Mouse (Mus musculus): ENCODE results near the gene Cdh24. TPM values are rescaled to one million over a fixed set of nuclear protein-coding genes. Genes with fewer than 3 reads are reported as not detected.

Cdh24 gene
- 11.8 and 12.9 TPM in 2 replicates for polyA plus RNA-seq (2016; fragmentation: Nextera tagmentation; extraction: Ambion mirVana)

- no peaks in the 10 kb centered on the region for H3K9me3 ChIP-seq
- peak within 1 kb of the TSS; percentile 90 for H3K9ac ChIP-seq (replicated peaks)
- peak within 1 kb of the TSS; percentile 95 for H3K4me2 ChIP-seq
- peak within 1 kb of the TSS; percentile 81 for H3K4me3 ChIP-seq (replicated peaks)
- under 1% methylated on average over 50 of the region's 52 CpGs for WGBS
- peak within 1 kb of the TSS; percentile 90 for H3K27ac ChIP-seq
- peak; percentile 92 for ATAC-seq (ENCODE audit: insufficient number of reproducible peaks, insufficient read depth, low FRiP score, low TSS enrichment, low read depth)
- peaks cover 73% of the 10 kb centered on the region for H3K36me3 ChIP-seq
- H3K4me1 ChIP-seq (replicated peaks): peaks cover 18% of the 10 kb centered on the region
- no peaks in the 10 kb centered on the region for H3K27me3 ChIP-seq
Observed at GRCm38 (mm10) chr14:54641305-54641969, at the start of gene Cdh24. Gene Cdh24, minus strand, starts transcription at chr14:54641364.

DNA sequence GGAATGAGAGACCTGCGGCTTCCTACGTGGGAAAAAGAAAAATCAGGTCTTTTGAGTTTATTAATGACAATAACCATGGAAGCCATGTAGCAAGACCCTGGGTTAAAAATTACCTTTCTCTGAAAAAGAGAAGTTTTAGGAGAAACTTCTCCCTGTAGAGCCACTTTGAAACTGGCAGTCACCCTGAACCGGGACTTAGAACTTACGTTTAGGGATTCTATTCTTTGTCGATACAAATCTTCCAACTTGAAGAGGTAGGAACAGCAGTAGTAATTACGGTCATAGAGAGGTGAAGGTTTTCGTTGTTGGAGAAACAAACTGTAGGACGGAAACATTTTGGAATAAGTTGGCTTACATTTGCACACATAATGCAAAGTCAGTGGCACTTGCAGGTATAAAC is 46.1 kb upstream of the Cdh24 start:
- Histone ChIP-seq H3K4me2 (peak overlapping the region; percentile 67), H3K27me3 (no peaks in the 10 kb centered on the region), H3K9me3 (no peaks in the 10 kb centered on the region), H3K4me3 (replicated peaks) (peak overlapping the region; percentile 80), H3K4me1 (replicated peaks) (peaks cover 21% of the 10 kb centered on the region), H3K9ac (replicated peaks) (peak overlapping the region; percentile 95), H3K36me3 (peaks cover 40% of the 10 kb centered on the region), H3K27ac (peak overlapping the region; percentile 95; the same call in 1 of the 2 replicates)
- WGBS: 5% methylated on average over 8 of the region's 8 CpGs
- no peak for ATAC-seq (ENCODE audit: insufficient number of reproducible peaks, insufficient read depth, low FRiP score, low TSS enrichment, low read depth)

- Histone ChIP-seq H3K4me1 (replicated peaks) (peaks cover 21% of the 10 kb centered on the region), H3K4me2 (peak within 1 kb of the TSS; percentile 86), H3K9ac (replicated peaks) (peak within 1 kb of the TSS; percentile 95), H3K4me3 (replicated peaks) (peak within 1 kb of the TSS; percentile 80), H3K27me3 (no peaks in the 10 kb centered on the region), H3K36me3 (peaks cover 46% of the 10 kb centered on the region), H3K27ac (peak within 1 kb of the TSS; percentile 95), H3K9me3 (no peaks in the 10 kb centered on the region)
- peak; percentile 97 for ATAC-seq (ENCODE audit: insufficient number of reproducible peaks, insufficient read depth, low FRiP score, low TSS enrichment, low read depth)
- under 1% methylated on average over 44 of the region's 44 CpGs for WGBS
Observed at GRCm38 (mm10) chr14:54686522-54687143, 45.5 kb upstream of the Cdh24 start, which contains the start of gene Acin1. Gene Acin1, minus strand, starts transcription at chr14:54686931.

GRCm38 (mm10) chr14:54686063-54686521 is 44.9 kb upstream of the Cdh24 start, which contains the start of gene 1700123O20Rik:
Gene 1700123O20Rik, plus strand, starts transcription at chr14:54686216.
- under 1% methylated on average over 41 of the region's 41 CpGs for WGBS
- Histone ChIP-seq H3K27ac (peak within 1 kb of the TSS; percentile 95), H3K9ac (replicated peaks) (peak within 1 kb of the TSS; percentile 95), H3K36me3 (peaks cover 49% of the 10 kb centered on the region), H3K4me3 (replicated peaks) (peak within 1 kb of the TSS; percentile 80), H3K4me2 (peak within 1 kb of the TSS; percentile 86), H3K4me1 (replicated peaks) (peaks cover 21% of the 10 kb centered on the region), H3K9me3 (no peaks in the 10 kb centered on the region), H3K27me3 (no peaks in the 10 kb centered on the region)
- ATAC-seq (ENCODE audit: insufficient number of reproducible peaks, insufficient read depth, low FRiP score, low TSS enrichment, low read depth): peak; percentile 64

GRCm38 (mm10) chr14:54685471-54685870 is 44.3 kb upstream of the Cdh24 start:
- Histone ChIP-seq H3K4me2 (peak overlapping the region; percentile 86), H3K27me3 (no peaks in the 10 kb centered on the region), H3K4me3 (replicated peaks) (peak overlapping the region; percentile 80), H3K9ac (replicated peaks) (peak overlapping the region; percentile 95), H3K4me1 (replicated peaks) (peaks cover 21% of the 10 kb centered on the region), H3K27ac (peak overlapping the region; percentile 35; the same call in 1 of the 2 replicates), H3K36me3 (peaks cover 47% of the 10 kb centered on the region), H3K9me3 (no peaks in the 10 kb centered on the region)
- WGBS: 8% methylated on average over 8 of the region's 8 CpGs
- no peak for ATAC-seq (ENCODE audit: insufficient number of reproducible peaks, insufficient read depth, low FRiP score, low TSS enrichment, low read depth)

DNA sequence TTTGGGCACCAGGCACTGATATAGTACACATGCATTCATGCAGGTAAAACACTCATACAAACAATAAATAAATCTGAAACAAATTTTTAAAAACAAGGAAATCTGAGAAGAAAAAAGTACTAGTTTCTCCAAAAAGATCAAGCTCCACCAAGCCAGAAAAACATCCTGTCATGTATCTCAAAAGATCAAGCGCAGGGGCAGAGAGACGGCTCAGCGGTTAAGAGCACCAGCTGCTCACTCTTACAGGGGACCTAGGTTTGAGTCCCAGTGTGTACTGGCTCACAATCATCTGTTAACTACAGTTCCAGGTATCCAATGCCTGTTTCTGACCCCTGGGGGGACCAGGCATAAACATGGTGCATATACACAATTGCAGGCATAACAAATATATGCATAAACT is 41.2 kb upstream of the Cdh24 start:
- Histone ChIP-seq H3K9ac (replicated peaks) (no peak overlapping the region), H3K9me3 (no peaks in the 10 kb centered on the region), H3K4me1 (replicated peaks) (peaks cover 9% of the 10 kb centered on the region), H3K36me3 (peaks cover 61% of the 10 kb centered on the region), H3K27me3 (no peaks in the 10 kb centered on the region), H3K4me2 (no peak overlapping the region), H3K27ac (no peak overlapping the region), H3K4me3 (replicated peaks) (no peak overlapping the region)
- 94% methylated on average over 3 of the region's 3 CpGs for WGBS
- no peak for ATAC-seq (ENCODE audit: insufficient number of reproducible peaks, insufficient read depth, low FRiP score, low TSS enrichment, low read depth)

- Histone ChIP-seq H3K36me3 (peaks cover 91% of the 10 kb centered on the region), H3K4me1 (replicated peaks) (no peaks in the 10 kb centered on the region), H3K4me2 (no peak overlapping the region), H3K27me3 (no peaks in the 10 kb centered on the region), H3K27ac (no peak overlapping the region), H3K9me3 (no peaks in the 10 kb centered on the region), H3K9ac (replicated peaks) (no peak overlapping the region), H3K4me3 (replicated peaks) (no peak overlapping the region)
- no peak for ATAC-seq (ENCODE audit: insufficient number of reproducible peaks, insufficient read depth, low FRiP score, low TSS enrichment, low read depth)
- 91% methylated on average over 16 of the region's 16 CpGs for WGBS
Observed at GRCm38 (mm10) chr14:54678657-54679304, 37.6 kb upstream of the Cdh24 start.

DNA sequence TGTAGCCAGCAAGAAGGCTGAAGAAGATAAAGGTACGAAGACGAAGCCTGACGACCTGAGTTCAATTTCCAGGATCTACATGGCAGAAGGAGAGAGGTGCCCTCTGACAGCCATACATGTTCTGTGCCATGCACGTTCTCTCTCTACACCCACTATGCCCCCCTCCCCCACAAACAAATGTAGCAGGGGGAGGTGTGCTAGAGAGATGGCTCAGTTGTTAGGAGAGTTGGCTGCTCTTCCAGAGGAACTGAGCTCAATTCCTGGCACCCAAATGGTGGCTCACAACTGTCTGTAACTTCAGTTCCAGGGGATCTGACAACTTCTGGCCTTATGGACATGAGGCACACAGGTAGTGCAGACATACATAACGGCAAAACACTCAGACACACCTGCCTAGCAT is 35.1 kb upstream of the Cdh24 start:
- 89% methylated on average over 5 of the region's 5 CpGs for WGBS
- no peaks in the 10 kb centered on the region for H3K9me3 ChIP-seq
- no peak overlapping the region for H3K27ac ChIP-seq
- no peaks in the 10 kb centered on the region for H3K4me1 ChIP-seq (replicated peaks)
- H3K4me3 ChIP-seq (replicated peaks): no peak overlapping the region
- peaks cover 90% of the 10 kb centered on the region for H3K36me3 ChIP-seq
- H3K27me3 ChIP-seq: no peaks in the 10 kb centered on the region
- no peak overlapping the region for H3K9ac ChIP-seq (replicated peaks)
- no peak overlapping the region for H3K4me2 ChIP-seq
- ATAC-seq (ENCODE audit: insufficient number of reproducible peaks, insufficient read depth, low FRiP score, low TSS enrichment, low read depth): no peak

DNA sequence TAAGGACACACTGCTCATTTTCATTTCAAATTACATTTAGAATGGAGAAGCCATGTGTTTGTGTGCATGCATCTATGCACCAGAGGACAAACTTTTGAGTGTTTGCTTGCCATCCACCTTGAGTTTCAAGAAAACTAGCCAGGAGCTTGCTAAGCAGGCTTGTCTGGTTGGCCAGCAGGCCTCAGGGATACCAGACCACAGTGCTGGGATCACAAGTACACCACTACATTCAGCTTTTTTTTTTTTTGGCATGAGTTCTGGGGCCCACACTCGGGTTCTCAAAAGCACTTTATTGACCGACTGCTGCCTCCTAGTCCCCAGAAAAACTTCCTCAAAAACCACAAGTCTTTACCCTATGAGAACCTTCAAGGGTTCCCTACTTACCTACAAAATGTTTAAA is 33.2 kb upstream of the Cdh24 start:
- no peak for ATAC-seq (ENCODE audit: insufficient number of reproducible peaks, insufficient read depth, low FRiP score, low TSS enrichment, low read depth)
- Histone ChIP-seq H3K4me2 (no peak overlapping the region), H3K27me3 (no peaks in the 10 kb centered on the region), H3K9ac (replicated peaks) (no peak overlapping the region), H3K27ac (no peak overlapping the region), H3K9me3 (no peaks in the 10 kb centered on the region), H3K4me3 (replicated peaks) (no peak overlapping the region), H3K36me3 (peaks cover 85% of the 10 kb centered on the region), H3K4me1 (replicated peaks) (no peaks in the 10 kb centered on the region)
- WGBS: 73% methylated on average over 2 of the region's 2 CpGs

GRCm38 (mm10) chr14:54669381-54669780 is 28.2 kb upstream of the Cdh24 start:
- WGBS: 92% methylated on average over 4 of the region's 4 CpGs
- H3K36me3 ChIP-seq: peaks cover 87% of the 10 kb centered on the region
- no peak overlapping the region for H3K27ac ChIP-seq

More at GRCm38 (mm10) chr14:54669381-54669780, 28.2 kb upstream of the Cdh24 start:
- no peaks in the 10 kb centered on the region for H3K27me3 ChIP-seq
- no peak overlapping the region for H3K9ac ChIP-seq (replicated peaks)
- no peak for ATAC-seq (ENCODE audit: insufficient number of reproducible peaks, insufficient read depth, low FRiP score, low TSS enrichment, low read depth)
- no peaks in the 10 kb centered on the region for H3K4me1 ChIP-seq (replicated peaks)
- no peak overlapping the region for H3K4me3 ChIP-seq (replicated peaks)
- H3K9me3 ChIP-seq: no peaks in the 10 kb centered on the region
- no peak overlapping the region for H3K4me2 ChIP-seq

Measured in limb, embryonic 12.5 days (tissue).